Mouse (Mus musculus) adrenal gland, postnatal 10 days (tissue): ENCODE measurements around the gene Fam89a. TPM values are rescaled to one million over a fixed set of nuclear protein-coding genes. Genes with fewer than 3 reads are reported as not detected.

ENCODE experiments used
- total RNA-seq, 2 experiments: library from RNA; stranded (reverse); gene quantifications; 2 replicates each; pipeline ENCODE4 v1.2.3; 2021

Fam89a gene
- total RNA-seq, 2 experiments from 2014 or later: 3.7 to 3.9 TPM

Other genes with a start within 250 kb of the Fam89a start
- gene Cog2, start 231.1 kb downstream of the Fam89a start, total RNA-seq: 10 to 100 TPM; 34.1 to 36.3 TPM
- gene Agt, start 182.1 kb downstream of the Fam89a start, total RNA-seq: 100 to 1,000 TPM; 124 to 320 TPM
- gene Capn9, start 175.7 kb downstream of the Fam89a start, total RNA-seq: under 1 TPM in 1 of 2 experiments, not detected in 1; 0.18 TPM
- gene 2310022B05Rik, start 88.5 kb downstream of the Fam89a start, total RNA-seq: 10 to 100 TPM; 42.5 to 43.2 TPM
- 10 to 100 TPM; 41.8 to 47.1 TPM for gene Ttc13, start 29.8 kb downstream of the Fam89a start, total RNA-seq
- gene Arv1, start 29.7 kb downstream of the Fam89a start, total RNA-seq: 10 to 100 TPM in 1 of 2 experiments, 1 to 10 TPM in 1; 8.4 to 13.4 TPM
- gene Trim67, start 41.3 kb upstream of the Fam89a start, total RNA-seq: 1 to 10 TPM; 2.9 to 6.5 TPM
- 100 to 1,000 TPM; 126 to 173 TPM for gene Gnpat, start 111.2 kb upstream of the Fam89a start, total RNA-seq
- 10 to 100 TPM; 23.6 to 27.4 TPM for gene 2810004N23Rik, start 111.3 kb upstream of the Fam89a start, total RNA-seq
- gene Exoc8, start 145.9 kb upstream of the Fam89a start, total RNA-seq: 10 to 100 TPM; 21.0 to 21.1 TPM
- gene Sprtn, start 146.1 kb upstream of the Fam89a start, total RNA-seq: 10 to 100 TPM; 20.2 to 21.3 TPM
- gene Egln1, start 197.5 kb upstream of the Fam89a start, total RNA-seq: 10 to 100 TPM; 66.9 to 73.0 TPM